Mouse (Mus musculus) heart, embryonic 13.5 days (tissue): ENCODE results near the gene Btbd9. TPM values are rescaled to one million over a fixed set of nuclear protein-coding genes. Genes with fewer than 3 reads are reported as not detected.

Experiments
- ATAC-seq: fragments of 200-750 bp; cut with Nextera tagmentation; 2 replicates; pipeline ENCODE4 v1.8.0; 2017; ENCODE audit warnings: moderate TSS enrichment; ENCODE audit not compliant: insufficient number of reproducible peaks, low FRiP score, low TSS enrichment; ENCODE audit errors: extremely low read depth
- H3K27ac ChIP-seq: fragments of 300-500 bp; sonication (generic); replicated peaks from 2 replicates; pipeline ENCODE4 v1.5.1; 2015; ENCODE audit warnings: moderate library complexity, mild to moderate bottlenecking, inconsistent platforms
- H3K27me3 ChIP-seq: fragments of 300-500 bp; sonication (generic); replicated peaks from 2 replicates; pipeline ENCODE4 v1.6.1; 2015; ENCODE audit warnings: mild to moderate bottlenecking, inconsistent platforms
- H3K36me3 ChIP-seq: fragments of 300-500 bp; sonication (generic); 2 replicates; pipeline ENCODE4 v1.6.1; 2015; ENCODE audit warnings: mild to moderate bottlenecking, inconsistent platforms
- H3K4me1 ChIP-seq: fragments of 300-500 bp; sonication (generic); 2 replicates; pipeline ENCODE4 v1.6.1; 2015; ENCODE audit warnings: inconsistent platforms
- H3K4me2 ChIP-seq: fragments of 300-500 bp; sonication (generic); 2 replicates; pipeline ENCODE4 v1.6.1; 2015; ENCODE audit warnings: inconsistent platforms, mild to moderate bottlenecking, moderate library complexity
- H3K4me3 ChIP-seq: fragments of 300-500 bp; sonication (generic); 2 replicates; pipeline ENCODE4 v1.5.1; 2015; ENCODE audit warnings: moderate library complexity, mild to moderate bottlenecking, inconsistent platforms
- H3K9ac ChIP-seq: fragments of 300-500 bp; sonication (generic); 2 replicates; pipeline ENCODE4 v1.6.1; 2015; ENCODE audit warnings: inconsistent platforms, mild to moderate bottlenecking, moderate library complexity
- H3K9me3 ChIP-seq: fragments of 300-500 bp; sonication (generic); 2 replicates; pipeline ENCODE4 v1.6.1; 2016; ENCODE audit warnings: inconsistent platforms
- WGBS: fragments of 180-500 bp; shearing (Covaris S2); methylation state at CpG from one replicate; pipeline ENCODE4 v1.1.7; 2015; ENCODE audit warnings: mixed read lengths; 5-methylcytosine and 5-hydroxymethylcytosine counted together
- polyA plus RNA-seq: library from polyadenylated mRNA; unstranded; fragments of >200 nt; fragmentation: Nextera tagmentation; extraction: Ambion mirVana; gene quantifications from 2 replicates; pipeline ENCODE4 v1.2.1, GENCODE M21; 2015

Gene Btbd9
- polyA plus RNA-seq, 1 experiment from 2014 or later: 44.4 TPM

GRCm38 (mm10) chr17:30212647-30213046 is 363.6 kb downstream of the Btbd9 start:
- ATAC-seq: no peak
- Histone ChIP-seq H3K4me1 (peaks cover 55% of the 10 kb centered on the region), H3K27ac (peak overlapping the region; percentile 20; the same call in 1 of the 2 replicates)

GRCm38 (mm10) chr17:30210936-30211335 is 365.4 kb downstream of the Btbd9 start:
- Histone ChIP-seq H3K27ac (no peak overlapping the region), H3K4me2 (no peak overlapping the region), H3K4me1 (peaks cover 55% of the 10 kb centered on the region), H3K9me3 (no peaks in the 10 kb centered on the region), H3K4me3 (no peak overlapping the region), H3K9ac (no peak overlapping the region), H3K36me3 (peaks cover 52% of the 10 kb centered on the region), H3K27me3 (no peaks in the 10 kb centered on the region)
- WGBS: 90% methylated on average over 6 of the region's 6 CpGs
- no peak for ATAC-seq

More at GRCm38 (mm10) chr17:30212647-30213046, 363.6 kb downstream of the Btbd9 start:
- H3K9ac ChIP-seq: 0 out of 2 replicates have a peak overlapping the region, but pooled peaks have one; percentile 19
- peaks cover 51% of the 10 kb centered on the region for H3K36me3 ChIP-seq
- H3K9me3 ChIP-seq: no peaks in the 10 kb centered on the region
- H3K4me3 ChIP-seq: no peak overlapping the region
- no peaks in the 10 kb centered on the region for H3K27me3 ChIP-seq
- WGBS: 75% methylated on average over 12 of the region's 12 CpGs
- H3K4me2 ChIP-seq: no peak overlapping the region

- Histone ChIP-seq H3K4me1 (peaks cover 55% of the 10 kb centered on the region), H3K4me3 (no peak overlapping the region), H3K36me3 (peaks cover 52% of the 10 kb centered on the region), H3K27ac (no peak overlapping the region), H3K27me3 (no peaks in the 10 kb centered on the region), H3K4me2 (no peak overlapping the region), H3K9me3 (no peaks in the 10 kb centered on the region), H3K9ac (no peak overlapping the region)
- 93% methylated on average over 8 of the region's 8 CpGs for WGBS
- no peak for ATAC-seq
Measured at GRCm38 (mm10) chr17:30210262-30210661, 366.0 kb downstream of the Btbd9 start.

- no peaks in the 10 kb centered on the region for H3K27me3 ChIP-seq
- WGBS: 89% methylated on average over 17 of the region's 17 CpGs
- peaks cover 35% of the 10 kb centered on the region for H3K36me3 ChIP-seq
- no peak overlapping the region for H3K27ac ChIP-seq
- H3K4me3 ChIP-seq: no peak overlapping the region
- H3K9ac ChIP-seq: no peak overlapping the region
- no peak for ATAC-seq
- H3K9me3 ChIP-seq: no peaks in the 10 kb centered on the region
- H3K4me2 ChIP-seq: no peak overlapping the region
- peaks cover 73% of the 10 kb centered on the region for H3K4me1 ChIP-seq
Measured at GRCm38 (mm10) chr17:30205062-30205825, 371.0 kb downstream of the Btbd9 start.

GRCm38 (mm10) chr17:30200283-30200682 is 376.0 kb downstream of the Btbd9 start:
- Histone ChIP-seq H3K4me2 (no peak overlapping the region), H3K4me1 (peaks cover 98% of the 10 kb centered on the region), H3K27me3 (no peaks in the 10 kb centered on the region), H3K9me3 (no peaks in the 10 kb centered on the region), H3K4me3 (no peak overlapping the region), H3K36me3 (0 out of 2 replicates have a peak, but pooled peaks cover 8% of the 10 kb centered on the region), H3K9ac (peak overlapping the region; percentile 65), H3K27ac (peak overlapping the region; percentile 95)
- 51% methylated on average over 4 of the region's 4 CpGs for WGBS
- no peak for ATAC-seq

GRCm38 (mm10) chr17:30199374-30200247 is 376.7 kb downstream of the Btbd9 start:
- no peak for ATAC-seq
- Histone ChIP-seq H3K9me3 (no peaks in the 10 kb centered on the region), H3K36me3 (0 out of 2 replicates have a peak, but pooled peaks cover 8% of the 10 kb centered on the region), H3K27me3 (no peaks in the 10 kb centered on the region), H3K27ac (peak overlapping the region; percentile 95), H3K4me1 (peaks cover 99% of the 10 kb centered on the region), H3K9ac (peak overlapping the region; percentile 65), H3K4me2 (no peak overlapping the region), H3K4me3 (no peak overlapping the region)
- 42% methylated on average over 13 of the region's 13 CpGs for WGBS

- peak overlapping the region; percentile 27; the same call in 1 of the 2 replicates for H3K4me2 ChIP-seq
- H3K4me1 ChIP-seq: peaks cover 99% of the 10 kb centered on the region
- WGBS: 28% methylated on average over 10 of the region's 10 CpGs
Measured at GRCm38 (mm10) chr17:30198422-30198821, 377.9 kb downstream of the Btbd9 start.

GRCm38 (mm10) chr17:30197280-30198030 is 378.8 kb downstream of the Btbd9 start:
- 52% methylated on average over 12 of the region's 12 CpGs for WGBS

More at GRCm38 (mm10) chr17:30198422-30198821, 377.9 kb downstream of the Btbd9 start:
- Histone ChIP-seq H3K9me3 (no peaks in the 10 kb centered on the region), H3K27me3 (no peaks in the 10 kb centered on the region), H3K27ac (peak overlapping the region; percentile 95), H3K36me3 (peaks cover 11% of the 10 kb centered on the region; the same call in 1 of the 2 replicates), H3K9ac (peak overlapping the region; percentile 65), H3K4me3 (no peak overlapping the region)
- no peak for ATAC-seq

GRCm38 (mm10) chr17:30196401-30197279 is 379.6 kb downstream of the Btbd9 start:
- peak overlapping the region; percentile 49 for H3K4me2 ChIP-seq
- H3K27ac ChIP-seq: peak overlapping the region; percentile 95
- H3K36me3 ChIP-seq: peaks cover 18% of the 10 kb centered on the region
- ATAC-seq: peak; percentile 23; the same call in 1 of the 2 replicates
- peak overlapping the region; percentile 71 for H3K9ac ChIP-seq
- peaks cover 99% of the 10 kb centered on the region for H3K4me1 ChIP-seq
- WGBS: 49% methylated on average over 17 of the region's 17 CpGs
- H3K27me3 ChIP-seq: no peaks in the 10 kb centered on the region
- H3K9me3 ChIP-seq: no peaks in the 10 kb centered on the region
- no peak overlapping the region for H3K4me3 ChIP-seq

More at GRCm38 (mm10) chr17:30197280-30198030, 378.8 kb downstream of the Btbd9 start:
- Histone ChIP-seq H3K27ac (peak overlapping the region; percentile 95), H3K36me3 (peaks cover 15% of the 10 kb centered on the region), H3K4me3 (0 out of 2 replicates have a peak overlapping the region, but pooled peaks have one; percentile 7), H3K9ac (peak overlapping the region; percentile 65), H3K4me1 (peaks cover 99% of the 10 kb centered on the region), H3K4me2 (peak overlapping the region; percentile 49), H3K9me3 (no peaks in the 10 kb centered on the region), H3K27me3 (no peaks in the 10 kb centered on the region)
- no peak for ATAC-seq
